Mouse (Mus musculus) megakaryocyte progenitor cell, adult 5-6 weeks (primary cell): Measurements from ENCODE around the gene Il1rl2. TPM values are rescaled to one million over a fixed set of nuclear protein-coding genes. Genes with fewer than 3 reads are reported as not detected.
A peak's percentile ranks its signal among the peaks of the same experiment; 100 is the strongest.
"Not testable (repeated sequence)": the region's sequence is repeated elsewhere in the genome, so short reads cannot be mapped to it uniquely, and the experiment has no call there.

Experiments used
- ATAC-seq: replicated peaks from 2 replicates; pipeline ENCODE4 v1.8.0; 2016; ENCODE audit warnings: mild to moderate bottlenecking, moderate TSS enrichment, inconsistent platforms; ENCODE audit not compliant: poor library complexity
- total RNA-seq, 2 experiments: library from RNA; stranded (forward) in 1 of 2; stranded (reverse) in 1 of 2; fragments of 157-497, 149-512 nt in 1 of 2; fragments of 200-1000 nt in 1 of 2; gene quantifications; 2 replicates each; pipeline versions ENCODE4 v1.2.3 to v1.2.4; 2015 to 2017

Il1rl2 gene
- total RNA-seq (2015) (9.3 and 12.0 TPM in 2 replicates), total RNA-seq (2017) (10.4 and 10.6 TPM in 2 replicates)

DNA sequence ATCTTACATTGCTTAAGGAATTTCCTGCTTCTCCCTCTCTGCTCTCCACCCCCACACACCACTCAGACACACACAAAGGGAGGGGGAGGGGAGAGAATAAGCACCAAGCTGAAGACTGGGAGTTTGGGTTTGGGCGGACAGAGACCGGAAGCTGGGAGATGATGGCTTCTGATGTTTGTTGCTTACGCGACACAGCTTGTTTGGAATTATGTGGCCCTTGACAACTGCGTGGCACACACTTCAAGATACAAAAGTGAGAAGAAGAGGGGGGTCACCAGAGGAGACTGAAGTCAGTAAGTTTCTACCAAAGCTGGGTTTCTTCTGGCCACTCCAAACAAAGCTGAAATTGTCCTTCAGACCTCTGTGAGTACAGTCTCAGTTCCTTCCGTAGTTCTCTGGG lies at the start of gene Il1rl2:
TSS of gene Il1rl2 (plus strand) at position 154 of the 400 bp plus-strand sequence.
- peak; percentile 59 for ATAC-seq

GRCm38 (mm10) chr1:40275285-40276013 lies 49.0 kb upstream of the Il1rl2 start:
- ATAC-seq, result no peak

- ATAC-seq, result no peak
Observed at GRCm38 (mm10) chr1:40277944-40278343, 46.5 kb upstream of the Il1rl2 start.

DNA sequence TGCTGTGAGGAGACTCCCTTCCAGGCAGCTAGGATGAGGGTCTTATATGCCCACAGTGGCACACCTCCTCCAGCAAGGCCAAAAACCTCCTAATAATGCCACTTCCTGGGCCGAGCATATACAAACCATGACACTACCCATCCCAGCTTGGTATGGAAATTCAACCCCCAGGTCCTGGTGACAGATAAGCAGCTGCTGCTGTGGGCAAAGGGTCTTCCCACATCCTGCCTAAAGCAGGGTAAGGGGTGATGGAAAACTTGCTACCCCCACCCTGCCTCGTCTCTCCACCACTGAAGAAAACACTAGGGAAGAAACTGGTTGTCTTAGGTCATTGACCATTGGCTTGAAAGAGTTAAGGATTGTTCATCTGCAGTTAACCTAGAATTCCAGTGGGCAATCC lies 45.7 kb upstream of the Il1rl2 start:
- ATAC-seq, result no peak

DNA sequence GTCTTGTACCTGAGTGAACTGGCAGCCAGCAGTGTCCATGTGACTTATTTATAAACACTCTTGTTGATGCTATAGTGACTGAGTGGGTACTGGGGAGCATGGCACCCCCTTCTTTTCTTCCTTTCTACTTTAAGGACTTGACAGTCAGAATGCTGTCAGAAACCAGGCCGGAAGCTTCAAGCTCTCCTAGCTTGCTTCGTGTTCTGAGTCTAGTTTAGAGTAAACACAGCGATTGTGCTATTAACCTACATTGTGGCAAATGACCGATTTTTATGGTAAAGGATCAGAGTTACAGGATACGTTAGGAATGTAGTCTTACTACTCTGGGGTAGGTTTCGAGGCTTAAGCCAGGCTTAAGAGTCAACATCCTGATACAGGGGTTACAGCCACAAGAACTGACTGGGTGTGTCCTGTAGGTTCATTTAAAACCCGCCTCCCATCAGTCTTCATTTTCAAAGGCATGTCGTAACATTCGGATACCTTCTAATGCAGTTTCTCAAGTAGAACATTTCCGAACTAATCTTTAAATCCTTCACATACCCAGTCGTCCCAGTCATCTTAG lies 45.1 kb upstream of the Il1rl2 start:
- ATAC-seq, result no peak

- no peak for ATAC-seq
Observed at GRCm38 (mm10) chr1:40281950-40282349, 42.5 kb upstream of the Il1rl2 start.

DNA sequence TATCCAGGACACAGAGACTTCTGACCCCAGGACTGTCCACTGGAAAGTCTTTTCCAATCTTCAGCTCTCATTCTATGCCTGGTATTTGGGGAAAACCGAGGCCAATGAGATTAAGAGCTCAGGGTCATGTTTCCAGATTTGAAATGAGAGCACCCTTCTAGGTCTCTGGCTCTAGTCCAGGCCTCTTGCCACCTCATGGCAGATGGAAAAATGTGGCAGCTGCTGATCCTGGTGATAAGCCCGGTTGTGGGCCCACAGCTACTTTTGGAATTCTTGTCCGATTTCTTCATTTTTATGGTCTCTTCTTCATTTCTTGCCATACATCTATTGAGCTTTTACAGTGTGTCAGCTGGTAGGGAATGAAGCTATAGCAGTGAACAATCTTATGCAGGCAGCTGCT lies 42.0 kb upstream of the Il1rl2 start:
- ATAC-seq, result no peak

DNA sequence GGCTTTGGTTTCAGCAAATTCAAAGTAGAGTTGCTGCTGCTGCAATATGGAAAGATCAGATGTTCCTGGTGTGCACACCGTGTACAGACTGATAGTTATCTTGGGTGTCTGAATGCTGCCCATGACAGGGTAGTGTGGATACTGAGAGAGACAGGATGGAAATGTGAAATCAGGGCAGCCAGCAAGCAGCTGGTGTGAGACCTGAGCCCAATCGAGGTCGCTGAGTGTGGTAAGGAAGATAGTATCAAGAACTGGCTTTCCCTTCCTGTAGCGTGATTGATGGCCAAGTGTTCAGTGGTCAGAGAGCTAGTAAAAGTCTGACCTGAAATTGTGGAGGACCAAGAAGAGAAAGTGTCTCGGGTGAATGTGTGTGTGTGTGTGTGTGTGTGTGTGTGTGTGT lies 40.4 kb upstream of the Il1rl2 start:
- ATAC-seq, result no peak

GRCm38 (mm10) chr1:40290489-40291255 lies 33.7 kb upstream of the Il1rl2 start:
- ATAC-seq, result peak; percentile 52

GRCm38 (mm10) chr1:40292231-40292630 lies 32.2 kb upstream of the Il1rl2 start:
- ATAC-seq, result no peak

GRCm38 (mm10) chr1:40293891-40294290 lies 30.5 kb upstream of the Il1rl2 start:
- ATAC-seq, result no peak

DNA sequence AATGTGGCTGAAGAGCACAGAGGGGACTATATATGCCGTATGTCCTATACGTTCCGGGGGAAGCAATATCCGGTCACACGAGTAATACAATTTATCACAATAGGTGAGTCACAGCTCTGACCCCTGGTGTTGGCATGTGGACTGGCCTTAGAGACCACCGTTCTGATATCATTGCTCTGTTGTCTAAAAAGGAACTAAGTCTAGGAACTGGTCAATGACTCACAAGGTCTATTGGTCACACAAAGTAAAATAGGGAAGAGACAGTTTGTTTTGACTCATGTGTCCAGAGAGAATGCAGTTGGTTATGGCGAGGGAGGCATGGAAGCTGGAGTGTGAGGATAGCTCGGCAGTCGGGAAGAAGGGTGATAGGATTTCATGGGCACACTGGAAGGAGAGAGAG lies 29.6 kb upstream of the Il1rl2 start:
- ATAC-seq, result peak; percentile 78

DNA sequence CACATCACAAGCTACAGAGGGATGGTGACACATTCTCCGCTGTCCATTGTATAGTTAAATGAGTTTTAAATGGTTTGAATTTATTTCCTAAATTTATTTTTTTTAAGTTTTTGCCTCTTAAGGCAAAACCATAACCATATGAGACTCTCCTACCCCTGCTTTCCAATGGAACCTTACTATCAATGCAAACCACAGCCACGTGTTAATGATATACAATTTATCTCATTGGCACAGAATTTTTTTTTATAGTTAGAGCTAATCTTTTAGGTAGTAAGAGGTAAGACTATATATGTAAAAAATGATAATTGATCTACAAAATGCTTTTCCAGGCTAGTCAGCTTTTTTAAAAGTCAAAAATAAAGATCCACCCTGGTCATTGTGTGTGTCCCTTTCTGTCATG lies 26.4 kb upstream of the Il1rl2 start:
- no peak for ATAC-seq

DNA sequence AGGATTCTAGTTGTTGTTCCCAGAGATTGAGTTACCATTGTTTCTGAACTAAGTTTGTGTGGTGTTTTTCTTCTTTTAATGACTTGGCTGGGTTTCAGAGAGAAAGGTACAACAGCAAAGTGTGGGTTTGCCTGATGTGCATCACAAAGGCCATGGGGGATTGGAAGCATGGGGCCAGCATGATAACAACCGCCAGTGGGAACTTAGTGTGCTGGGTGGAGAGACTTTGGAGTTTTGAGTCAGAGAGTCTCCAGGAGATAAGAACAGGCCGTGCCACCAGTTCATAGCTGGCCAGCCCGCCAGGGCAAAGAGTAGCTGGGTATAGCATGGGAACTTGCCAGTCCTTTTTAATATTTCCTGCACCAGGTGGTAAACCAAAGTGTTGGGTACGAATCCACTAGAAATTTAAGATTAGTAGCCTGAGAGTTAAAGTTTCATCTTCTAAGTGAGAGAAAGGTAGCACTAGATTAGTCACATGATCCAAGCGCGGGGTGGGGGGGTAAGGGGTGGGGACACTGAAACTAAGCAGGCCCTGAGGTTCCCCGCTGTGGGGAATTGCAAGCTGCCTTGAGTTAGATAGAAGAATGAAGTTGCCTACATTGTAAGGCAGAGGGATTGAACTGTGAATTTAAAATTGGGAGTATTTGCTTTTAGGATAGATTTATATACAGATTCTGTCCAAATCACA lies 21.1 kb upstream of the Il1rl2 start:
- ATAC-seq, result peak; percentile 98

- ATAC-seq, result not testable (repeated sequence)
Observed at GRCm38 (mm10) chr1:40304321-40304720, 20.1 kb upstream of the Il1rl2 start.

- no peak for ATAC-seq
Observed at GRCm38 (mm10) chr1:40306111-40306510, 18.3 kb upstream of the Il1rl2 start.

DNA sequence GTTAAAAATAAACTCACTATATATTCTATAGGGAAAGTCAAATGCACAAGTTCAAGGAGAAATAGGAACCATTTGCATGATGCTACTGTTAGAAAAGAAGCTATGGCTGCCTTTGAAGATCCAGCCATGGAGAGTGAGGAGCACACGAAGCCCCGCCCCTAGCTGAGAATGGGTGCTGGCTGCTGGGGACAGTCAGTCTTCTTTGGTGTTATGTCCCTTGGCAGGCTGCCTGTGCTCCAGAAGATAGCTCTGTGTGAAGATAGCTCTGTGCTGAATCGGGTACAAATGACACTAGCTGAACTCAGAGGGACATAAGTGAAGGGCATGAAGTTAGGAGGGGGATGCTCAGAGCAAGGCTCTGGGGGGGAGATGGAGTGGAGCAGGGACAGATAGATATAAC lies 13.3 kb upstream of the Il1rl2 start:
- peak; percentile 95 for ATAC-seq

- ATAC-seq, result no peak
Observed at GRCm38 (mm10) chr1:40311625-40312024, 12.8 kb upstream of the Il1rl2 start.

- no peak for ATAC-seq
Observed at GRCm38 (mm10) chr1:40314016-40314415, 10.4 kb upstream of the Il1rl2 start.

DNA sequence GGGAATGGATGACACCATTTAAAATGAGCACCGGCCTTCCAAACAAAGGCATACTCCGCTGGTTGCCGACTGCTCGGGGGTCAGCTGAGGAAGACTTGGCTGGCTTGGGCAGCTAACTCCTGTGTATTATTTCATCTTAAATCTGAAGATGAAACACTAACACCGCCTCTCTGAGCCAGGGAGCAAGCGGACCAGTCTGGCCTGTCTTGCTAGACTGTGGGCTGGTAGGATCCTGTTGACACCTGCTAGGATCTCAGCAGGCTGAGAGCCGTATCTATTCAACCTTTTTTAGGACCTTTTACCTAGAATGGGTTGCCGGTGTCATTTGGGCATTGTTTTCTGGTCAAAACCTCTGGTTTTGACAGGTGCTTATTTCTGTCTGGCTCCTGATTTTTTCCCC lies 6.8 kb upstream of the Il1rl2 start:
- ATAC-seq, result no peak

- ATAC-seq, result peak; percentile 69
Observed at GRCm38 (mm10) chr1:40321824-40322223, 2.6 kb upstream of the Il1rl2 start.
